Mouse (Mus musculus) mouse embryonic stem cell (cell line): ENCODE measurements at regions not wholly inside any gene's neighbourhood (a gene's known extent, or its start where the extent isn't known, plus 50 kb on each side); places are given as distances from the start of the nearest gene placed in this dataset.
"Not testable (repeated sequence)": the region's sequence is repeated elsewhere in the genome, so short reads cannot be mapped to it uniquely, and the experiment has no call there.

Source experiments
- in situ Hi-C, 2 experiments: fragments of 300-500 bp; cut with MboI; formaldehyde crosslinking; loops; 1 replicate in 1 of 2; 3 replicates in 1 of 2; pipeline ENCODE4 v1.14.3; 2019 to 2020; ENCODE audit warnings: low sequenced_read_pairs in 2 of 2, low pct_unique_long_range_greater_than_20kb in 1 of 2, mixed read lengths in 1 of 2; ENCODE audit not compliant: unreplicated experiment in 1 of 2

- in situ Hi-C loops: no loop called here
These were observed 80.0 kb downstream of the Nfkbiz start for GRCm38 (mm10) chr16:55758707-55759067.

GRCm38 (mm10) chr16:55757952-55758706 is 80.6 kb downstream of the Nfkbiz start:
- in situ Hi-C loops: no loop called here

GRCm38 (mm10) chr16:55757422-55757815 is 81.3 kb downstream of the Nfkbiz start:
- in situ Hi-C loops: not testable (repeated sequence)

- in situ Hi-C loops: no loop called here
These were observed 81.8 kb downstream of the Nfkbiz start for GRCm38 (mm10) chr16:55756764-55757421.

GRCm38 (mm10) chr16:55755309-55755832 is 83.3 kb downstream of the Nfkbiz start:
- in situ Hi-C loops: no loop called here

- in situ Hi-C loops: no loop called here
These were observed 84.5 kb downstream of the Nfkbiz start for GRCm38 (mm10) chr16:55754092-55754763.

GRCm38 (mm10) chr16:55753380-55753779 is 85.3 kb downstream of the Nfkbiz start:
- in situ Hi-C loops: no loop called here

GRCm38 (mm10) chr16:55747250-55747649 is 91.4 kb downstream of the Nfkbiz start:
- in situ Hi-C loops: no loop called here

GRCm38 (mm10) chr16:55746159-55746558 is 92.5 kb downstream of the Nfkbiz start:
- in situ Hi-C loops: no loop called here

GRCm38 (mm10) chr16:55745094-55745493 is 93.6 kb downstream of the Nfkbiz start:
- in situ Hi-C loops: no loop called here

GRCm38 (mm10) chr16:55741099-55741863 is 97.4 kb downstream of the Nfkbiz start:
- in situ Hi-C loops: no loop called here

GRCm38 (mm10) chr16:55738741-55739140 is 100.0 kb downstream of the Nfkbiz start:
- in situ Hi-C loops: no loop called here

GRCm38 (mm10) chr16:55735476-55735968 is 103.2 kb downstream of the Nfkbiz start:
- in situ Hi-C loops: no loop called here

GRCm38 (mm10) chr16:55734301-55734700 is 104.4 kb downstream of the Nfkbiz start:
- in situ Hi-C loops: no loop called here

GRCm38 (mm10) chr16:55733751-55734150 is 104.9 kb downstream of the Nfkbiz start:
- in situ Hi-C loops: no loop called here

- in situ Hi-C loops: no loop called here
These were observed 107.7 kb downstream of the Nfkbiz start for GRCm38 (mm10) chr16:55731003-55731402.

- in situ Hi-C loops: no loop called here
These were observed 112.2 kb downstream of the Nfkbiz start for GRCm38 (mm10) chr16:55726538-55726937.

- in situ Hi-C loops: no loop called here
These were observed 118.3 kb downstream of the Nfkbiz start for GRCm38 (mm10) chr16:55720430-55720829.
